Mouse (Mus musculus) spleen, adult 12 weeks (tissue): ENCODE data around the gene Lce1a2.
"Not testable (repeated sequence)": the region's sequence is repeated elsewhere in the genome, so short reads cannot be mapped to it uniquely, and the experiment has no call there.

Experiments used
- DNase-seq: peaks from one replicate; pipeline ENCODE4 v3.0.0; 2022; ENCODE audit warnings: low spot score

Gene Lce1a2

GRCm38 (mm10) chr3:92670215-92670614 is at the start of gene Lce1a2:
Gene Lce1a2, minus strand, starts transcription at chr3:92670315.
- DNase-seq = no peak

GRCm38 (mm10) chr3:92715122-92715521 is 45.0 kb upstream of the Lce1a2 start:
- no peak for DNase-seq

- DNase-seq = no peak
Measured at GRCm38 (mm10) chr3:92708974-92709373, 38.9 kb upstream of the Lce1a2 start, which contains the start of gene Lce1e. Gene Lce1e, minus strand, starts transcription at chr3:92709074.

- DNase-seq = no peak
Measured at GRCm38 (mm10) chr3:92694613-92695012, 24.5 kb upstream of the Lce1a2 start.

- no peak for DNase-seq
Measured at GRCm38 (mm10) chr3:92691688-92692087, 21.6 kb upstream of the Lce1a2 start.

GRCm38 (mm10) chr3:92689154-92689553 is 19.0 kb upstream of the Lce1a2 start:
- not testable (repeated sequence) for DNase-seq

GRCm38 (mm10) chr3:92687110-92687509 is 17.0 kb upstream of the Lce1a2 start, which contains the start of gene Lce1d:
Gene Lce1d, minus strand, starts transcription at chr3:92687210.
- no peak for DNase-seq

- no peak for DNase-seq
Measured at GRCm38 (mm10) chr3:92678947-92679346, 8.8 kb upstream of the Lce1a2 start, which contains the start of gene Lce1c. Gene Lce1c, plus strand, starts transcription at chr3:92679247.

GRCm38 (mm10) chr3:92656826-92657225 is 13.3 kb downstream of the Lce1a2 start, which contains the start of gene Lce1b:
Gene Lce1b, minus strand, starts transcription at chr3:92656926.
- no peak for DNase-seq

- no peak for DNase-seq
Measured at GRCm38 (mm10) chr3:92648207-92648606, 21.9 kb downstream of the Lce1a2 start, which contains the start of gene Lce1a1. Gene Lce1a1, minus strand, starts transcription at chr3:92648307.

- no peak for DNase-seq
Measured at GRCm38 (mm10) chr3:92639854-92640253, 30.3 kb downstream of the Lce1a2 start.

GRCm38 (mm10) chr3:92638653-92638991 is 31.5 kb downstream of the Lce1a2 start:
- DNase-seq = no peak

GRCm38 (mm10) chr3:92637745-92638652 is 32.1 kb downstream of the Lce1a2 start:
- DNase-seq = no peak

- no peak for DNase-seq
Measured at GRCm38 (mm10) chr3:92621560-92621959, 48.6 kb downstream of the Lce1a2 start, which contains the start of gene Lce6a. Gene Lce6a, minus strand, starts transcription at chr3:92621660.
